Mouse (Mus musculus) spleen, adult 2 months (tissue): Measurements from ENCODE around the gene Smg6.

Experiments
- CTCF ChIP-seq: fragments of 200-500 bp; IDR thresholded peaks from 2 replicates; pipeline ENCODE4 v1.5.1; 2011; ENCODE audit warnings: mild to moderate bottlenecking, inconsistent platforms; ENCODE audit not compliant: insufficient read depth, insufficient read length, insufficient replicate concordance; ENCODE audit errors: extremely low read depth
- POLR2A ChIP-seq: fragments of 200-500 bp; IDR thresholded peaks from 2 replicates; pipeline ENCODE4 v1.6.1; 2011; ENCODE audit warnings: low read depth, low read length, inconsistent platforms

DNA sequence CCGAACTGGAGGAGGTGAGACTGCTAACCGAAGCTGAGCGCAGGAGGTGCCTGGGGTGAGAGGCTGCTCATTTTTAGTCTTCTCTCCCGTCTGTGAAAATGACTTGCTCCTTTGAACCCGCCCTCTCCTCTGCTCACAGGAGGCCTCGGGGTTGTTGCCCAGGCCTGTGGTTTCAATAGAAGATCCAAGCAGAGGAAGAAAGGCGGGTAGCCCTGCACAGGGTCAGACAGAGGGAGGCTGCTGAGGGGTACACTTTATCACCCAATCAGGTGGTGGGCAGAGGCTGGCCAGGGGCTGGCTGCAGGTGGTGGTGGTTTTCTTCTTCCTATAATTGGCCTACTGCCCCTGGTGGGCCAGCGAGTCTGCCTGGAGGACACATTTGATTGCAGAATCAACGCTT, 278.8 kb downstream of the Smg6 start:
- TF ChIP-seq POLR2A (no peak), CTCF (no peak)
